Mouse (Mus musculus) heart, embryonic 15.5 days (tissue): Measurements from ENCODE around the gene Shisa8. TPM values are rescaled to one million over a fixed set of nuclear protein-coding genes. Genes with fewer than 3 reads are reported as not detected.

Source experiments
- ATAC-seq: fragments of 200-750 bp; cut with Nextera tagmentation; replicated peaks from 2 replicates; pipeline ENCODE4 v1.8.0; 2017; ENCODE audit warnings: low read depth, moderate TSS enrichment; ENCODE audit not compliant: insufficient number of reproducible peaks, insufficient read depth, low FRiP score
- H3K27ac ChIP-seq: fragments of 300-500 bp; sonication (generic); 2 replicates; pipeline ENCODE4 v1.5.1; 2015; ENCODE audit warnings: mild to moderate bottlenecking, inconsistent platforms
- H3K27me3 ChIP-seq: fragments of 300-500 bp; sonication (generic); 2 replicates; pipeline ENCODE4 v1.6.1; 2015; ENCODE audit warnings: inconsistent platforms
- H3K36me3 ChIP-seq: fragments of 300-500 bp; sonication (generic); 2 replicates; pipeline ENCODE4 v1.6.1; 2015; ENCODE audit warnings: mild to moderate bottlenecking, inconsistent platforms
- H3K4me1 ChIP-seq: fragments of 300-500 bp; sonication (generic); replicated peaks from 2 replicates; pipeline ENCODE4 v1.6.1; 2015; ENCODE audit warnings: inconsistent platforms
- H3K4me2 ChIP-seq: fragments of 300-500 bp; sonication (generic); 2 replicates; pipeline ENCODE4 v1.6.1; 2015; ENCODE audit warnings: inconsistent platforms, mild to moderate bottlenecking, moderate library complexity
- H3K4me3 ChIP-seq: fragments of 300-500 bp; sonication (generic); 2 replicates; pipeline ENCODE4 v1.5.1; 2015; ENCODE audit warnings: mild to moderate bottlenecking, inconsistent platforms
- H3K9ac ChIP-seq: fragments of 300-500 bp; sonication (generic); 2 replicates; pipeline ENCODE4 v1.6.1; 2015; ENCODE audit warnings: mild to moderate bottlenecking, inconsistent platforms
- H3K9me3 ChIP-seq: fragments of 300-500 bp; sonication (generic); replicated peaks from 2 replicates; pipeline ENCODE4 v1.6.1; 2016; ENCODE audit warnings: inconsistent platforms
- WGBS: fragments of 180-500 bp; shearing (Covaris S2); methylation state at CpG from one replicate; pipeline ENCODE4 v1.1.7; 2015; ENCODE audit warnings: mixed read lengths; 5-methylcytosine and 5-hydroxymethylcytosine counted together
- polyA plus RNA-seq: library from polyadenylated mRNA; unstranded; fragments of >200 nt; fragmentation: Nextera tagmentation; extraction: Ambion mirVana; gene quantifications from 2 replicates; pipeline ENCODE4 v1.2.1, GENCODE M21; 2015

Gene Shisa8
- polyA plus RNA-seq, 1 experiment from 2014 or later, result 0.25 TPM

GRCm38 (mm10) chr15:82223251-82223650 is 10.6 kb upstream of the Shisa8 start:
- ATAC-seq, result no peak
- Histone ChIP-seq H3K27me3 (peaks cover 71% of the 10 kb centered on the region), H3K4me2 (no peak overlapping the region), H3K4me3 (no peak overlapping the region), H3K9me3 (no peaks in the 10 kb centered on the region), H3K9ac (no peak overlapping the region), H3K27ac (no peak overlapping the region), H3K36me3 (no peaks in the 10 kb centered on the region), H3K4me1 (peaks cover 17% of the 10 kb centered on the region)
- 19% methylated on average over 7 of the region's 7 CpGs for WGBS

GRCm38 (mm10) chr15:82221104-82221860 is 8.7 kb upstream of the Shisa8 start:
- Histone ChIP-seq H3K4me2 (no peak overlapping the region), H3K4me3 (no peak overlapping the region), H3K27ac (no peak overlapping the region), H3K36me3 (no peaks in the 10 kb centered on the region), H3K9me3 (no peaks in the 10 kb centered on the region), H3K4me1 (peaks cover 28% of the 10 kb centered on the region), H3K27me3 (peaks cover 88% of the 10 kb centered on the region), H3K9ac (no peak overlapping the region)
- 73% methylated on average over 14 of the region's 14 CpGs for WGBS
- ATAC-seq, result no peak

GRCm38 (mm10) chr15:82220003-82220675 is 7.5 kb upstream of the Shisa8 start:
- no peak for ATAC-seq
- no peak overlapping the region for H3K4me3 ChIP-seq
- H3K4me2 ChIP-seq, result no peak overlapping the region
- H3K36me3 ChIP-seq, result no peaks in the 10 kb centered on the region
- peaks cover 89% of the 10 kb centered on the region for H3K27me3 ChIP-seq
- WGBS, result 69% methylated on average over 11 of the region's 12 CpGs
- H3K4me1 ChIP-seq, result peaks cover 38% of the 10 kb centered on the region
- no peak overlapping the region for H3K9ac ChIP-seq
- H3K27ac ChIP-seq, result no peak overlapping the region
- no peaks in the 10 kb centered on the region for H3K9me3 ChIP-seq

DNA sequence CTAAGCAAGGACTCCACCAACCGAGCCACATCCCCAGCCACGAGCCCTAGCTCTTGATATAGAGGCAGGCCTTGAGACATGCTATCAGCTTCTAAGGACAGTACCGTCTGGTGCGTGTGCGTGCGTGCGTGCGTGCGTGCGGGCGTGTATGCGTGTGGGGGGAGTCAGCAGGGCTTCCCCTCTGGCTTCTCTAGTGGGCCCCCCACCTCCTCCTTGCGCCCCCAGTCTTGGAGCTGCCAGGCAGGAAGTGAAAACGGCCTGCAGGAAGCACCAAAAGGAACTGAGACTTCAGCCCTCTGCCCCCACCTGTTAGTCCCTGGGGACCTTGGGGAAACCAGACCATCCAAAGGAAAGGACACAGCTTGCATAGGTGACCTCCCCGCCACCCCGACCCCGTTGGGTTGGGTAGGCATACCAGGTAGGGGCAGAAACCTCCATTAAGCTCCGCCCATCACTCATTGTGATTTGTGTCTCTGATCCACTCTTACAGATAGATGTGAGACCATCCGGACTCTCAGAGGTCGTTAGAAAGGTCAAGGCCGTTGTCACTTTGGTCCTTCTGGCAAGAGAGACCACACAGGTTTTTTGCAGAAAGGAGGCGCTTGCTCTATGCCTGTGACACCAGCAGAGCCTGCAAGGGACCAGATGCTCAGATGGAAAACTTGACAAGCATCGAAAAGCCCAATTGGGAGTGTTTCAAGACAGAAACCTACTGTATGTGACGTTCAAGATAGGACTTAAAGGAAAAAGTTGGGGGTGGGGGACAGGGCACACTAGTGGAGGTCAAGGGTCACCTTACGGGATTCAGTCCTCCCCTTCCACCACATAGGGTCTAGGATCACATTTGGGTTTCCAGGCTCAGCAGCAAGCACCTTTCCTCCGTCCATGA is 6.4 kb upstream of the Shisa8 start:
- Histone ChIP-seq H3K4me2 (no peak overlapping the region), H3K36me3 (no peaks in the 10 kb centered on the region), H3K27me3 (peaks cover 87% of the 10 kb centered on the region), H3K27ac (no peak overlapping the region), H3K4me3 (no peak overlapping the region), H3K4me1 (peaks cover 31% of the 10 kb centered on the region), H3K9me3 (no peaks in the 10 kb centered on the region), H3K9ac (no peak overlapping the region)
- ATAC-seq, result no peak
- WGBS, result 72% methylated on average over 26 of the region's 26 CpGs

GRCm38 (mm10) chr15:82217980-82218379 is 5.4 kb upstream of the Shisa8 start:
- H3K4me2 ChIP-seq, result no peak overlapping the region
- no peak overlapping the region for H3K4me3 ChIP-seq
- no peak overlapping the region for H3K27ac ChIP-seq
- H3K9me3 ChIP-seq, result no peaks in the 10 kb centered on the region
- peaks cover 87% of the 10 kb centered on the region for H3K27me3 ChIP-seq
- H3K4me1 ChIP-seq, result peaks cover 21% of the 10 kb centered on the region
- ATAC-seq, result no peak
- no peak overlapping the region for H3K9ac ChIP-seq
- no peaks in the 10 kb centered on the region for H3K36me3 ChIP-seq
- 47% methylated on average over 9 of the region's 9 CpGs for WGBS

DNA sequence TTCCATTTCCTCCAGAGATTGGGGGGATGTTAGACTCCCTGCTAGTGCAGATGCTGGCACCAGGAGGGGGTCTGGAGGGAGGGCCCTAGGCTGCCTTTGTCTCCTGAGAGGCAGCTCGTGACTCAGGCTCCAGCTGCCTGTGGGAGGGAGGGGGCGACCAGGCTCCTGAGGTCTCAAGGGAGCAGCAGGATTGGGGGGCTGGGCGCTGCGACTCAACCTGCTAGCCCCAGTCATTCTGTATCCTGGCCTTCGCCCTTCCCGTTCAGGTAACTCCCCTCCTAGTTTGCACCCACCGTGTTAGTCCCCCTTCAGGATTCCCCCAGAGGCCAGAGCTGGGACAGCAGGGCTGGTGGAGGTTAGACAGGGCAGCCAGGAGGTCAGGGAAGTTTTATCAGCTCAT is 4.4 kb upstream of the Shisa8 start:
- H3K4me1 ChIP-seq, result peaks cover 29% of the 10 kb centered on the region
- no peak for ATAC-seq
- peaks cover 88% of the 10 kb centered on the region for H3K27me3 ChIP-seq
- WGBS, result 29% methylated on average over 7 of the region's 7 CpGs
- no peaks in the 10 kb centered on the region for H3K36me3 ChIP-seq
- H3K27ac ChIP-seq, result no peak overlapping the region
- H3K9me3 ChIP-seq, result no peaks in the 10 kb centered on the region
- no peak overlapping the region for H3K4me2 ChIP-seq
- no peak overlapping the region for H3K4me3 ChIP-seq
- no peak overlapping the region for H3K9ac ChIP-seq

DNA sequence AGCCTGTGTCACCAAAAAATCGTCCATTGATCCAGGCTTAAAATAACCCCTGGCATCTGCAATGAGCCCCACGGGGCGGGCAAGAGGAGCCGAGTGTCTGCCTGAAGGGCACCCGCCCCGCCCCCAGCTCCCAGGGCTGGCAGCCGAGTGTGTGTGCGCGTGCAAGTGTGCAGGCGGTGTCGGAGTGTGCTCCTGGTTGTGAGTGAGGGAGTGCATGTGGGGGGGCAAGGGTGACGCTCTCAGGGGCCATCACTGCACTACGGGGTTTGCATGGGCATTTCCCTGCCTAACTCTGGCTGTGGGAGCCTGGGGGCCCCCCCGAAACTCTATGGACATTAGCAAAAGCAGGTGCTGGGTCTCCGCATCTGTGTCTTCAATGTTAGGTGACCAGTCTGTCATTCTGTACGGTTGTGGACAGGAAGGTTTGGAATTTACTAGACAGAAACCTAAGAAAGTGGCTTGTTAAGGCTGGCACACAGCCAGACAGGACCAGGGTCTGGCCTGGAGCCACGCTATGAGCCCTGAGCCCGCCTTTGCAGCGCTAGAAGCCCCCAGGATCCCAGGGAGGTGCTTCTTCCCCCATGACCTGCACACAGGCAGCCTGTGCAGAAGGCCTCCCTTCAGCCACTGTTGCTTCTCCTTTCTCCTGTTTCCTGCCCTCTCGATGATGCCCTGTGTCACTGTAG is 3.7 kb upstream of the Shisa8 start:
- Histone ChIP-seq H3K9me3 (no peaks in the 10 kb centered on the region), H3K27me3 (peaks cover 89% of the 10 kb centered on the region), H3K4me1 (peaks cover 37% of the 10 kb centered on the region), H3K4me2 (peak overlapping the region; percentile 38; the same call in 1 of the 2 replicates), H3K36me3 (no peaks in the 10 kb centered on the region), H3K4me3 (no peak overlapping the region), H3K9ac (no peak overlapping the region), H3K27ac (no peak overlapping the region)
- WGBS, result 38% methylated on average over 20 of the region's 20 CpGs
- ATAC-seq, result no peak

DNA sequence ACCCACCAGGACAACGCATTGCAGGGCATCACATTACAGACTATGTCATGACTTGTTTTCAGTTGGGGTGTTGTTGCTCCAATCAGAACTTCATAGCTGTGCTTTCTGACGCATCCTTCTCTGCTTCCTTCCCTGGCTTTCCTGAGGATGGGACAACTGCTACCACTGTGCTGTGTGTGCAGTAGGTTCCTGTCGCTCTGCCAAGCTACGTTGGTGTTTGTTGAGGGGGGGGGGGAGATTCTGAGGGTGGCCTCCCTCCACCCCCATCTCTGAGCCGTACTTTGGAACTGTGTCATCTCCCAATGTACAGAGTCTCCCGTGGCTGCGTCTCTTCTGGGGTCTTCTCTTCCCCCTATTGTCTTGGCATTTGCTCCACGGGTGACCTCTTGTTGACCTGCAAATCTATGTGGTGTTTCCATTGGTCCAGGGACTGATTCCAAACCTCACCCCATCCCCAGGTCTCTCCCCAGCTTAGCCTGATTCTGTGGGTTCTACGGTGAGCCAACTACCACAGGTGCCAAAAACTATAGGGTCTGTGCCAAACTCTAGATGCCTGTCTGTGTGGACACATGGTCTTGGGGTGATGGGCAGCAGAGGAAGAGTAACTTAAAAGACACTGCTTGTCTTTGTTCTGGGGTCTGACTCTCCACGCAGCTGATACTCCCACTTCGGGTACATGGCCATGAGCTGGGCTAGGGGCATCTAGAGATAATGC is 2.9 kb upstream of the Shisa8 start:
- Histone ChIP-seq H3K4me2 (no peak overlapping the region), H3K27me3 (peaks cover 89% of the 10 kb centered on the region)
- WGBS, result 39% methylated on average over 11 of the region's 11 CpGs

DNA sequence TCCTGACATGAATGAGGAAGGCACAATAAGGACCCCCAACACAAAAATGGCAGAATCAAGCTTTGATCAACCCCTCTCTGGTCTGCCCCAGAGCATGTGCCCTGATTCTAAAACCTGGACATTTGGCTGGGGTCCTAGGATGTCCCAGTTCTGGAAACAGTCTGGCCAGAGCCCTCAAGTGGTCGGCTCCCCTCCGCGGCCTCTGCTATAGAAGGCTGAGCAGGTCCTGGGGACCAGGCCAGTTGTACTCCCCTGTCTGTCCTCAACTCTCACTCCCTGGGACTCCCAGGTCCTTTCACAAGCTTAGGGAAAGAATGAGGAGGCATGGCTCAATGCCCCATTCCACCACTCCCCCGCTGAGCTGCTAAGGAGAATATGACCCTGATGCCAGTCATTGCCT is 607 bp upstream of the Shisa8 start:
- Histone ChIP-seq H3K4me1 (peaks cover 37% of the 10 kb centered on the region), H3K4me2 (no peak overlapping the region; the same call in 1 of the 2 replicates), H3K9me3 (no peaks in the 10 kb centered on the region), H3K4me3 (0 out of 2 replicates have a peak overlapping the region, but pooled peaks have one; percentile 54), H3K27me3 (peaks cover 96% of the 10 kb centered on the region), H3K9ac (no peak overlapping the region), H3K36me3 (no peaks in the 10 kb centered on the region), H3K27ac (no peak overlapping the region)
- ATAC-seq, result no peak
- 28% methylated on average over 4 of the region's 4 CpGs for WGBS

More for the DNA sequence above, 2.9 kb upstream of the Shisa8 start:
- Histone ChIP-seq H3K4me1 (peaks cover 37% of the 10 kb centered on the region), H3K9me3 (no peaks in the 10 kb centered on the region), H3K27ac (no peak overlapping the region), H3K36me3 (no peaks in the 10 kb centered on the region), H3K9ac (no peak overlapping the region), H3K4me3 (no peak overlapping the region)
- no peak for ATAC-seq

GRCm38 (mm10) chr15:82211911-82212751 is 484 bp downstream of the Shisa8 start:
- Histone ChIP-seq H3K27me3 (peaks cover 99% of the 10 kb centered on the region), H3K4me2 (peak overlapping the region; percentile 86), H3K27ac (no peak overlapping the region), H3K36me3 (no peaks in the 10 kb centered on the region), H3K4me3 (peak overlapping the region; percentile 54), H3K4me1 (peaks cover 41% of the 10 kb centered on the region), H3K9me3 (no peaks in the 10 kb centered on the region), H3K9ac (peak overlapping the region; percentile 40)
- WGBS, result under 1% methylated on average over 109 of the region's 112 CpGs
- ATAC-seq, result no peak; the same call in 1 of the 2 replicates
